Mouse (Mus musculus): ENCODE measurements around the gene Gale.

Gene Gale

GRCm38 (mm10) chr4:135945706-135946105, 17.8 kb upstream of the Gale start:
- no peak for DNase-seq

GRCm38 (mm10) chr4:135946278-135946658, 17.3 kb upstream of the Gale start, which contains the start of gene Hmgcl:
Hmgcl (plus strand) TSS chr4:135946448.
- DNase-seq: peak; percentile 98

- DNase-seq: peak; percentile 49
Observed at GRCm38 (mm10) chr4:135946659-135947301, 16.7 kb upstream of the Gale start.

GRCm38 (mm10) chr4:135948142-135948541, 15.4 kb upstream of the Gale start:
- no peak for DNase-seq

- DNase-seq: peak; percentile 28
Observed at GRCm38 (mm10) chr4:135949475-135949874, 14.1 kb upstream of the Gale start.

GRCm38 (mm10) chr4:135949911-135950310, 13.6 kb upstream of the Gale start:
- no peak for DNase-seq

- no peak for DNase-seq
Observed at GRCm38 (mm10) chr4:135950365-135950764, 13.2 kb upstream of the Gale start.

- DNase-seq: no peak
Observed at GRCm38 (mm10) chr4:135951505-135951904, 12.0 kb upstream of the Gale start.

- DNase-seq: no peak
Observed at GRCm38 (mm10) chr4:135953179-135953578, 10.3 kb upstream of the Gale start.

- peak; percentile 83 for DNase-seq
Observed at GRCm38 (mm10) chr4:135954241-135954640, 9.3 kb upstream of the Gale start.

GRCm38 (mm10) chr4:135955886-135956285, 7.6 kb upstream of the Gale start:
- DNase-seq: no peak

GRCm38 (mm10) chr4:135958354-135958753, 5.2 kb upstream of the Gale start:
- peak; percentile 78 for DNase-seq

- DNase-seq: peak; percentile 89
Observed at GRCm38 (mm10) chr4:135960717-135961116, 2.8 kb upstream of the Gale start.

GRCm38 (mm10) chr4:135961709-135962108, 1.8 kb upstream of the Gale start:
- no peak for DNase-seq

- DNase-seq: no peak
Observed at GRCm38 (mm10) chr4:135962198-135962597, 1.3 kb upstream of the Gale start.

GRCm38 (mm10) chr4:135962946-135963345, 581 bp upstream of the Gale start:
- DNase-seq: no peak

- DNase-seq: peak; percentile 67
Observed at GRCm38 (mm10) chr4:135964426-135964825, 899 bp downstream of the Gale start.

GRCm38 (mm10) chr4:135965113-135965512, 1.6 kb downstream of the Gale start:
- DNase-seq: no peak

GRCm38 (mm10) chr4:135966283-135966682, 2.8 kb downstream of the Gale start:
- no peak for DNase-seq

GRCm38 (mm10) chr4:135967086-135967760, 3.7 kb downstream of the Gale start:
- no peak for DNase-seq

GRCm38 (mm10) chr4:135968271-135968869, 4.8 kb downstream of the Gale start:
- no peak for DNase-seq

GRCm38 (mm10) chr4:135969070-135969750, 5.7 kb downstream of the Gale start:
- DNase-seq: no peak

- no peak for DNase-seq
Observed at GRCm38 (mm10) chr4:135970585-135970984, 7.1 kb downstream of the Gale start.
